ENCODE assay signal across 10 mouse cellular contexts in genomic region chr14:72042112-72042880, GRCm38 (mm10).
DNase-seq lines count a peak whose midpoint lies in the region; ATAC-seq lines count a peak whose summit lies in the region.
"Had no signal": no experiment of that assay in that cellular context is flagged by ENCODE, and none has a peak within 500 bp of the region (broad histone marks: within the 10 kb centered on the region; RNA-seq: fewer than 3 reads in every experiment).

No protein-coding gene starts in this region.

- ATAC-seq in forebrain, embryonic 14.5 days, result peak; percentile 73; the same call in 1 of the 2 replicates

- no peak overlapping the region for H3K9ac ChIP-seq in forebrain, embryonic 14.5 days (ENCODE audit: low read length)
- H3K9ac ChIP-seq: embryonic facial prominence, embryonic 13.5 days; lung, embryonic 15.5 days had no signal

- H3K4me2 ChIP-seq in forebrain, embryonic 14.5 days (ENCODE audit: low read length), result no peak overlapping the region
- H3K4me2 ChIP-seq: embryonic facial prominence, embryonic 13.5 days; lung, embryonic 15.5 days had no signal

- H3K4me1 ChIP-seq in forebrain, embryonic 14.5 days (ENCODE audit: control insufficient read depth, insufficient read depth, low read length), result peaks cover 5% of the 10 kb centered on the region; the same call in 1 of the 2 replicates
- H3K4me1 ChIP-seq: lung, embryonic 15.5 days had no signal

- H3K4me3 ChIP-seq in forebrain, embryonic 14.5 days (ENCODE audit: low read depth, low read length), result no peak overlapping the region
- H3K4me3 ChIP-seq: embryonic facial prominence, embryonic 13.5 days; lung, embryonic 15.5 days had no signal

- WGBS in forebrain, embryonic 14.5 days, result 21% methylated on average over 3 of the region's 3 CpGs

- H3K36me3 ChIP-seq in forebrain, embryonic 14.5 days (ENCODE audit: control insufficient read depth, insufficient read depth, low read length), result no peaks in the 10 kb centered on the region
- H3K36me3 ChIP-seq: embryonic facial prominence, embryonic 13.5 days; lung, embryonic 15.5 days had no signal

- peak; percentile 37 for DNase-seq in layer of hippocampus, adult 11-12 months (ENCODE audit: low spot score)
- DNase-seq in layer of hippocampus, adult 9-10 months (ENCODE audit: low spot score), result no peak
- peak; percentile 67 for DNase-seq in forebrain, embryonic 14.5 days (ENCODE audit: low spot score)
- peak; percentile 12 to 17 for DNase-seq in layer of hippocampus, postnatal 25 days (ENCODE audit: extremely low spot score in 1 of 2, low spot score in 1 of 2)
- DNase-seq in right cerebral cortex, postnatal 10 days (ENCODE audit: low spot score in 2 of 2), result peak; percentile 76 to 82
- no peak for DNase-seq in testis, postnatal 14 days (ENCODE audit: low spot score)
- DNase-seq in ovary, postnatal 14 days (ENCODE audit: low spot score), result no peak
- DNase-seq in natural killer cell, adult 2 months (ENCODE audit: low spot score in 2 of 2), result no peak

- H3K27ac ChIP-seq in forebrain, embryonic 14.5 days (ENCODE audit: low read depth, low read length), result peak overlapping the region; percentile 40; the same call in 1 of the 2 replicates
- H3K27ac ChIP-seq: embryonic facial prominence, embryonic 13.5 days; lung, embryonic 15.5 days had no signal

- H3K27me3 ChIP-seq in forebrain, embryonic 14.5 days (replicated peaks; ENCODE audit: control insufficient read depth, insufficient read depth, low read length), result no peaks in the 10 kb centered on the region
- H3K27me3 ChIP-seq: embryonic facial prominence, embryonic 13.5 days; lung, embryonic 15.5 days had no signal

- no peaks in the 10 kb centered on the region for H3K9me3 ChIP-seq in forebrain, embryonic 14.5 days (replicated peaks; ENCODE audit: control insufficient read depth, low read length)
- H3K9me3 ChIP-seq: embryonic facial prominence, embryonic 13.5 days; lung, embryonic 15.5 days had no signal

Comparison
In these comparisons a context has a peak if more than half of its experiments do, and no peak if none do; other contexts are left out.
1. DNase-seq: peak in layer of hippocampus, adult 11-12 months (single experiment), forebrain, embryonic 14.5 days (single experiment), layer of hippocampus, postnatal 25 days (2 of 2) and right cerebral cortex, postnatal 10 days (2 of 2); none in layer of hippocampus, adult 9-10 months (single experiment), testis, postnatal 14 days (single experiment), ovary, postnatal 14 days (single experiment) and natural killer cell, adult 2 months (0 of 2).